Comparison of ENCODE assay signal across 16 mouse cellular contexts in the genomic region with DNA sequence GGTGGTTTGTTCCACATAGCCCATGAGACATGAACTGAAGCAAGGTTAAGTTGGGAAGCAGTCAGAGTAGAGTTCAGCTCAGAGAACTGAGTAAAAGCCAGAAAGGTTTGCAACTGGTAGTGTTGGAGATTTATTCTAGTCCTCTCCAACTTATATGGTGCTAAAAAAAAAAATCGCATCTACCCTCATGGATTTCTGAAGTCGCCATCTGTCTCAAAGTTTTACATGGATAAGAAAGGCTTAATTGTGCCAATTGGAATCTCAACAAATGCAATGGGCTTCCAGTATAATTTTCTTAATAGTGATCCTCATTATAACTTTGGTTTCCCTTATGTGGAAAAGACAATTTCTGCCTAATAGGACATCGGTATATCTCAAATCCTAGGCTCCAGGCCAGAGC.
"Had no signal": no experiment of that assay in that cellular context is flagged by ENCODE, and none has a peak within 500 bp of the region (broad histone marks: within the 10 kb centered on the region; RNA-seq: fewer than 3 reads in every experiment).

No protein-coding gene starts in this region.

- H3K4me1 ChIP-seq: limb, embryonic 10.5 days; neural tube, embryonic 15.5 days had no signal

- H3K9ac ChIP-seq: liver, embryonic 13.5 days; neural tube, embryonic 15.5 days had no signal

- H3K27me3 ChIP-seq: liver, embryonic 13.5 days; neural tube, embryonic 15.5 days had no signal

- H3K4me2 ChIP-seq: liver, embryonic 13.5 days; neural tube, embryonic 15.5 days had no signal

- H3K9me3 ChIP-seq: limb, embryonic 10.5 days; liver, embryonic 13.5 days; neural tube, embryonic 15.5 days had no signal

- H3K4me3 ChIP-seq: limb, embryonic 10.5 days; liver, embryonic 13.5 days; myocyte; neural tube, embryonic 15.5 days had no signal

- H3K27ac ChIP-seq: limb, embryonic 10.5 days; liver, embryonic 13.5 days; neural tube, embryonic 15.5 days had no signal

- DNase-seq: kidney, adult 18-20 months; kidney, postnatal 14 days; layer of hippocampus, adult 9-11 months; liver, embryonic 13.5 days; lung, adult 2 months; lung, postnatal 36 days; midbrain, embryonic 14.5 days; right cerebral cortex, adult 18-20 months; right cerebral cortex, postnatal 25 days; spleen, adult 18-20 months; thymus, adult 2 months; thymus, postnatal 25 days had no signal

- ATAC-seq: lung, postnatal 0 days had no signal
